Mouse (Mus musculus) embryonic fibroblast, embryonic 13.5 days (primary cell): ENCODE results near the gene Gngt2. TPM values are rescaled to one million over a fixed set of nuclear protein-coding genes. Genes with fewer than 3 reads are reported as not detected.

Experiments used
- H3K27ac ChIP-seq: 2 replicates; pipeline ENCODE4 v1.5.1; 2012; ENCODE audit warnings: low read length, control low read depth, inconsistent platforms; ENCODE audit not compliant: insufficient read depth
- H3K4me1 ChIP-seq: 2 replicates; pipeline ENCODE4 v1.6.1; 2011; ENCODE audit warnings: low read length; ENCODE audit not compliant: control insufficient read depth, insufficient read depth
- H3K4me3 ChIP-seq: 2 replicates; pipeline ENCODE4 v1.5.1; 2011; ENCODE audit warnings: mild to moderate bottlenecking, control low read depth, low read length; ENCODE audit not compliant: insufficient read depth
- CTCF ChIP-seq: IDR thresholded peaks from 2 replicates; pipeline ENCODE4 v1.5.1; 2011; ENCODE audit warnings: mild to moderate bottlenecking, control low read depth, low read length, moderate library complexity, borderline replicate concordance; ENCODE audit not compliant: insufficient read depth
- POLR2A ChIP-seq: IDR thresholded peaks from 2 replicates; pipeline ENCODE4 v1.6.1; 2011; ENCODE audit warnings: low read depth, mild to moderate bottlenecking, control low read depth, low read length, moderate library complexity
- polyA plus RNA-seq: library from polyadenylated mRNA; stranded (reverse); fragments of >200 nt; gene quantifications from 2 replicates; pipeline ENCODE4 v1.2.4, GENCODE M21; 2011; ENCODE audit warnings: low read depth; ENCODE audit not compliant: missing spikeins, insufficient read length

The Gngt2 gene
- polyA plus RNA-seq, 1 experiment, result 5.6 TPM

- TF ChIP-seq POLR2A (no peak), CTCF (no peak)
- Histone ChIP-seq H3K27ac (no peak overlapping the region), H3K4me1 (0 out of 2 replicates have a peak, but pooled peaks cover 4% of the 10 kb centered on the region), H3K4me3 (no peak overlapping the region)
Measured at GRCm38 (mm10) chr11:95838999-95839868, 2.2 kb downstream of the Gngt2 start.

- no peak overlapping the region for H3K4me3 ChIP-seq
- no peak for TF ChIP-seq POLR2A
- no peak for TF ChIP-seq CTCF
- H3K4me1 ChIP-seq, result 0 out of 2 replicates have a peak, but pooled peaks cover 4% of the 10 kb centered on the region
- no peak overlapping the region for H3K27ac ChIP-seq
Measured at GRCm38 (mm10) chr11:95840694-95841497, 3.9 kb downstream of the Gngt2 start.

DNA sequence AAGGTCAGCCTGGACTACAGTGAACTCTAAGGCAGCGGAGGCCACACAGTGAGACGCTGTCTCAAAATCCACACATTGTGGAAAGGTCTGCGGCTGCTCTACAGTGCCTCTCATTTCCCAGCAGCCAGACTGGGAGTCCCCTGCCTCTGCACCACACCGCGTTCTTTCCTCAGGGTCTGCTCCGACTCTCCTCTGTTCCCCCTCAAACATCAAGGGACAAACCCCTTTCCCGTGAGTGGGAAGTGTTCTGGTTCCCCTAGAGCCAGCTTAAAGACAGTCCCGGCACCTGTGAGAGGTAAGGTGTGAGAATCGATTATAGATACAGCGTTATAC, 4.4 kb downstream of the Gngt2 start:
- TF ChIP-seq CTCF (no peak), POLR2A (no peak)
- Histone ChIP-seq H3K4me1 (0 out of 2 replicates have a peak, but pooled peaks cover 4% of the 10 kb centered on the region), H3K27ac (no peak overlapping the region), H3K4me3 (no peak overlapping the region)

DNA sequence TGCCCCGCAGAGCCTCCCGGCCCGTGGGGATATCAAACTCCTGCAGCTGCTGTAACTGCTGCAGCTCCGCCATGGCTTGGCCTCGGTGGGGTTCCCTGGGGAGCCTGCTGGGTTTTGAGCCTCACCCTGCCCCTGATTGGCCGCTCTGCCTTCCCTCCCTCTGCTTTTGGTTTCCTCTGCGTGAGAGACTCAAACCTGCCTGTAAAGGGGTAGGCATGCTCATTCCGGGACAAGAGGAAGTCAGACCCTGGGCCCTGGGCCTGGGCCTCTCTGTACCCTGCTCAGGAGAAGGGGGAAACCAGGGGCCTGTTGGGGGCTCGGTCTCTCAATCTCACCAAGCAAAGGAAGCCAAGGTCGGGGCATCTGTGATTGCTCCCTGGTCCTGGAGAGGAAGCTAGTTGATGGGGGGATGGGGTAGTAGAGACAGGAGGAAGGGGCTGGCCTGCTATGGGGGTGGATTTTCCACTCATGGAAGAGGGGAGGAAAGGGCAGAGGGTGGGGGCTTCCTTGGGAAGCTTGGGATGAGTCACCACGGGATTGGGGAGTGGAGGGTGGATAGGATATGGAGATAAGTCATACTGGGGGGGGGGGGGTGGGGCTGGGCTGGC, 5.2 kb downstream of the Gngt2 start, which contains the start of gene Abi3:
TSS of gene Abi3 (minus strand) at position 403 of the 608 bp plus-strand sequence.
- H3K4me3 ChIP-seq, result no peak within 1 kb of the TSS
- H3K4me1 ChIP-seq, result 0 out of 2 replicates have a peak, but pooled peaks cover 4% of the 10 kb centered on the region
- no peak within 1 kb of the TSS for H3K27ac ChIP-seq
- no peak for TF ChIP-seq CTCF
- TF ChIP-seq POLR2A, result no peak

DNA sequence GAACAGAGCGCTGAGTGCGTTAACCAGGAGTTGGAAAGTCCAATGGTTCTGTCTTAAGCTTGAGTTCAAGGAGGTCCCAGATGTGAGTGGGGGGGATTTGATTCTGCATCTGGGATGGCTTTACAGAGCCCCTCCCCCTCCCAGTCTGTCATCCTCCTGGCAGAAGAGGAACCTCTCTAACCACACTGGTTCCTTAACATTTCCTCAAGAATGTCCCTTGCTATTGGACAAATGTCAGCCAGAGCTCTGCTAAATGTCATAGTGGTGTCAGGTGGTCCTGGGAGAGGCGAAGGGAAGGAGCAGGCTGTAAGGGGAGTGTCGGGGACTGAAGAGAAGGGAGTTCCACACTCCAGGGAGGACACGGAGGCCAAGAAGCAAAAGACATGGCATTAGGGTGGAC, 5.9 kb downstream of the Gngt2 start:
- Histone ChIP-seq H3K4me3 (no peak overlapping the region), H3K27ac (no peak overlapping the region), H3K4me1 (no peaks in the 10 kb centered on the region)
- no peak for TF ChIP-seq POLR2A
- TF ChIP-seq CTCF, result no peak

DNA sequence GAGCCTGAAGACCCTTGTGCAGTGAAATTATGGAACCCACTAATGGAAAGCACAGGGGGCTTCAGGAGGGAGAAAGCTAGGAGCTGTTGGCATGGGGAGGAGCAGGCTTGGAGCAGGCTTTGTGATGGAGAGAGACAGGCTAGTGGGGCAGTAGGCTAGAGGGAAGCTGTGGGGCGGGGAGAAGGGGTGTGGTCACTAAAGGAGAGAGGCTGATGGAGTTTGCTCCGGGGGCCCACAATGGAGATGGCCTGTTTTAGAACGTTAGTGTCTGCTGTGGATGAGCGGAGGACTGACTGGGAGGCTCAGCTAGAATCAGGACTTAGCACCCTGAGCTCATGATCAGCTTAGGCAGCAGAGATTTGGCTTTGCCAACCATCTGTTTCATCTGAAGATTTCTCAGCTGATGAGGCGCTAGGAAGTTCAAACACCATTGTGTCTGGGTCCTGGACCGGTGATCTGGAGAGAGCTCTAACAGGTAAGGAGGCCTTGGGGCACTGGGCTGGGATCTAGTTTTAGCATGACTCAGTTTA, 6.5 kb downstream of the Gngt2 start:
- no peak for TF ChIP-seq CTCF
- TF ChIP-seq POLR2A, result no peak
- Histone ChIP-seq H3K4me1 (no peaks in the 10 kb centered on the region), H3K4me3 (no peak overlapping the region), H3K27ac (no peak overlapping the region)

DNA sequence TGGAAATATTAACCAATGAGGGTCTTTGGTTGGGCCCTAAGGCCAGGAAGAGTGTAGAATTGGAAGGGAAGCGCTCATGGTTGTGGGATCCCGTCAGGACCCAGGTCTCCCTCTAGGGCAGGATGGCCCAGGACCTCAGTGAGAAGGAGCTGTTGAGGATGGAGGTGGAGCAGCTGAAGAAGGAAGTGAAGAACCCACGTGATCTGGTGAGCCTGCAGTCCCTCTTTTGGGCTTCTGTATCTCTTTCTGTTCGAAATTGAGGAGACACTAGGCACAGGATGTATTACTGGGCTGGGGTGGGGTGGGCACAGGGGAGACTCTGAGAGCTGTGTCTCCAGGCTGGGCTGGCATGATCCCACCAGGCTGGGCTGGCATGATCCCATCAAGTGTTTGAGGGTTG, 7.9 kb downstream of the Gngt2 start:
- H3K4me3 ChIP-seq, result no peak overlapping the region
- no peak for TF ChIP-seq CTCF
- no peak overlapping the region for H3K27ac ChIP-seq
- H3K4me1 ChIP-seq, result no peaks in the 10 kb centered on the region

DNA sequence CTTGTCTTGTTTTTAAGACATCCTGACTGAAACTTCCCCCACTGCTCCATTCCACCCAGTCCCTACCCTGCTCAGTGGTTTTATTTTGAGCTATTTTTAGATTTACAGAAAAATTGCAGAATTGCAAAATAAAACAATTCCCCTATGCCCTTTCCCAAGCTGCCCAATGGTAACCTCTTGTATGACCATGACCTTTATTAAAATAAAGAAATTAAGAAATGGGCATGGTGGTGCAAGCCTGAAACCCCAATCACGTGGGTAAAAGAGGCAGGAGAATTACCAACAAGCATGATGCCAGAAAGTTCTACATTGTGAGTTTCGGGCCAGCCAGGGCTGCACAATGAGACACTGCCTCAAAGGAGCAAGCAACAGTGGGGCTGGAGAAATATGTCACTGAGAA, 13.9 kb downstream of the Gngt2 start:
- Histone ChIP-seq H3K4me1 (no peaks in the 10 kb centered on the region), H3K27ac (no peak overlapping the region), H3K4me3 (no peak overlapping the region)
- no peak for TF ChIP-seq POLR2A
- TF ChIP-seq CTCF, result no peak

- Histone ChIP-seq H3K27ac (no peak overlapping the region), H3K4me1 (0 out of 2 replicates have a peak, but pooled peaks cover 2% of the 10 kb centered on the region), H3K4me3 (no peak overlapping the region)
- peak; percentile 87 for TF ChIP-seq CTCF
- TF ChIP-seq POLR2A, result no peak
Measured at GRCm38 (mm10) chr11:95853684-95854083, 16.7 kb downstream of the Gngt2 start.

- TF ChIP-seq CTCF, result no peak
- no peak for TF ChIP-seq POLR2A
- 0 out of 2 replicates have a peak, but pooled peaks cover 2% of the 10 kb centered on the region for H3K4me1 ChIP-seq
- H3K4me3 ChIP-seq, result no peak overlapping the region
- no peak overlapping the region for H3K27ac ChIP-seq
Measured at GRCm38 (mm10) chr11:95857306-95857705, 20.3 kb downstream of the Gngt2 start.
